Mouse (Mus musculus) cerebellum, adult 11-12 months (tissue): ENCODE measurements around the gene Dnmt3a.

ENCODE experiments used
- DNase-seq: peaks from one replicate; pipeline ENCODE4 v3.0.0; 2022

Gene Dnmt3a

DNA sequence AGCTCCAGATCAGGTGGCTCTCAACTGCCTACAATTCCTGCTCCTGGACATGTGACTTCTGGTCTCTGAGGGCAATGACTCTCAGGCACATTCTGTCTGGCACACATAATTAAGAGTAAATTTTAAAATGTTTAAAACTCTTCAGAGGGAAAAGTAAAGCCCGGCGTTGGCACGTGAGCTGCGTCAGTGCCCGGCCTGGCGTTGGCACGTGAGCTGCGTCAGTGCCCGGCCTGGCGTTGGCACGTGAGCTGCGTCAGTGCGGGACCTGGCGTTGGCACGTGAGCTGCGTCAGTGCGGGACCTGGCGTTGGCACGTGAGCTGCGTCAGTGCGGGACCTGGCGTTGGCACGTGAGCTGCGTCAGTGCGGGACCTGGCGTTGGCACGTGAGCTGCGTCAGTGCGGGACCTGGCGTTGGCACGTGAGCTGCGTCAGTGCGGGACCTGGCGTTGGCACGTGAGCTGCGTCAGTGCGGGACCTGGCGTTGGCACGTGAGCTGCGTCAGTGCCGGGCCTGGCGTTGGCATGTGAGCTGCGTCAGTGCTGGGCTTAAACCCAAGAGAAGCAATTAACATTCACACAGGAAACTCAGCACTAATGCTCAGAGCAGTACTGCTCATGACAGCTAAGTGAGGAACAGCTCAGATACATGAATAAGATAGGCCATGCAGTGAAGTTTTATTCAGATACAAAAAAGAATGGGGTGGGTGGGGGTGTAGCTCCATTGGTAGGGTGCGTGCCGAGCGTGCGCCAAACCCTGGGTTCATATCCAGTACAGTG, 124.5 kb downstream of the Dnmt3a start:
- DNase-seq: peak; percentile 73

DNA sequence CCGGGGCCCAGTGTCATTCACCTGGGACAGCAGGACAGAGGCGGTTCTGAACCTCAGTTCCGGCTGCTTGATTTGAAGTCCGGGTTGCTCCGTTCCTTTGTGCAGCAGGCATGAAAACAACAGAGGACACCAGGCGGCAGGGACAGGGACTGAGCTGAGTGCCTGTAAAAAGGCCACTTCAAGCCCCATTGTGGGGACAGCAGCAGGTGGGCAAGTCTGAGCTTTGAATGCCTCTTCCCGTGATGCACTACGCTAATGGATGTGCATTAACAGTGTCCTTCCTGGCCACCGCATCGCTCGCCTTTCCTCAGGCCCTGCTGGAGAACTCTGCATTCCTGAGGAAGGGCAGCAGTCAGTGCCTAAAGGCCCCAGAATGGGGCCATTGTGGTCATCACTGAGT, 136.2 kb downstream of the Dnmt3a start:
- no peak for DNase-seq

- DNase-seq: no peak
Observed at GRCm38 (mm10) chr12:3944454-3945073, 138.8 kb downstream of the Dnmt3a start.

DNA sequence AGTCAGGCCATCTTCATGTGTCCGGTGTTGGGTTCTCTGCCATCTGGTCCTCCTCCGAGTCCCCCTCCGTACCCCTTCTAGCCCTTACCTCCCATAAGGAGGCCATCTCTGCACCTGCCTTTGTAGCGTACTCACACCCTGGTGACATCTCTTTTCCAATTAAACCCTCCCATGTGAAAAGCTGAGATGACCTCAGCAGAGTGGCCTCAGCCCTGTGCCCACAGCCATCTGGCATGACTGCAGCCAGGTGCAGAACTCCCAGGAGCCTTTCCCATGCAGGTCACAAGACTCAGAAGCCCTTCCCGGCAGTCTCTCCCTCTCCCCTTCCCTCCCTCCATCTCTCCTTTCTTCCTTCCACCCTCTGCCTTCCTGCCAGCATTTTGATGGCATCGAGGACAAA, 141.7 kb downstream of the Dnmt3a start:
- DNase-seq: peak; percentile 63

DNA sequence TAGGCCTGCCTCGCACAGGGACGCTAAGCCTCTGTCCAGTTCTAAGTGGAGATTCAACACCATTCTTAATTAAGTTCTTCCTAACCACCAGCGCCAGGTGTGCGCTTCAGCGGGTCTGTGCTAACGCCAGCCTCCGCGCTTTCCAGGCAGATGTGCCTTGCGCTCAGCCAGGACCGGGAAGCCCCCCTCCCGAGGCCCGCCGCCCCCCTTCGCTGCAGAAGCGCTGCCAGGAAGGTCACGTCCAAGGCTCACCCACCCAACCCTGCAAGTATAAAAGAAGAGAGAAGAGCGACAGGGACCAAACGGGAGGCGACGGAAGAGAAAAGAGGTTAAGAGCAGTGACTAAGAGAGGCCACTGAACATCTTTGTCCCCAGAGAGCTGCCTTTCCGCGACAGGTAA, 148.8 kb downstream of the Dnmt3a start, which contains the start of gene Pomc:
Pomc (plus strand) TSS at position 301 of the 400 bp plus-strand sequence.
- no peak for DNase-seq

DNA sequence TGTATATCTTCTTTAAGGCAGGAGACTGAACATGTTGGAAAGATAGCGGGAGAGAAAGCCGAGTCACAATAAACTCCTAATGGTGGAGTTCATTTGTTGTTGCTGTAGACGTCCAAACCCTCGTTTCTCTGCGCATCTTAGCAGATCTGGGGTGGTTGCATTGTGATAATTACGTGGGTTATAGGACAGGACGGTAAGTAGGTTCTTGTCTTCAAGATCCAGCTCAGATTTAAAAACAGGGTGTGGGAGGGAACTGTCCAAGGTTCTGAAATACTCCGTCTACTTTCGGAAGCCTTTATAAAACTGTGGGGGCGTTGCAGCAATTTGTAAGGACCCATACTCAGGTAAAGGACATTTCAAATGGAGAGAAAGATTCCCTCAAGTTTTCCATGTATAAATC, 149.6 kb downstream of the Dnmt3a start:
- DNase-seq: no peak

- DNase-seq: no peak
Observed at GRCm38 (mm10) chr12:3956351-3956750, 150.5 kb downstream of the Dnmt3a start.

- DNase-seq: peak; percentile 90
Observed at GRCm38 (mm10) chr12:3959791-3960543, 154.2 kb downstream of the Dnmt3a start.

- DNase-seq: peak; percentile 59
Observed at GRCm38 (mm10) chr12:3960553-3960952, 154.7 kb downstream of the Dnmt3a start.
